Mouse (Mus musculus): ENCODE measurements around the gene Ermn. TPM values are rescaled to one million over a fixed set of nuclear protein-coding genes. Genes with fewer than 3 reads are reported as not detected.

The Ermn gene
- total RNA-seq (2014; rRNA removed) (0.21 and 0.32 TPM in 2 replicates), polyA plus RNA-seq (2015; fragmentation: Nextera tagmentation; extraction: Ambion mirVana) (0.34 and 0.52 TPM in 2 replicates)

- DNase-seq (ENCODE audit: low spot score) (peak; percentile 10), ATAC-seq (no peak)
- Histone ChIP-seq H3K27ac (no peak within 1 kb of the TSS), H3K4me3 (ENCODE audit: low read length) (no peak within 1 kb of the TSS), H3K27me3 (ENCODE audit: insufficient read depth, low read length) (0 out of 2 replicates have a peak, but pooled peaks cover 3% of the 10 kb centered on the region), H3K36me3 (ENCODE audit: insufficient read depth, low read length) (no peaks in the 10 kb centered on the region), H3K9ac (replicated peaks; ENCODE audit: low read length) (no peak within 1 kb of the TSS), H3K9me3 (ENCODE audit: low read length) (no peaks in the 10 kb centered on the region), H3K4me2 (ENCODE audit: low read depth, low read length) (no peak within 1 kb of the TSS), H3K4me1 (ENCODE audit: insufficient read depth, low read length) (no peaks in the 10 kb centered on the region)
- 15% methylated on average over 7 of the region's 7 CpGs for WGBS
- no peak for TF ChIP-seq CTCF (IDR thresholded peaks at IDR 0.05; ENCODE audit: low read depth)
These were observed at the start of gene Ermn for GRCm38 (mm10) chr2:58052821-58053581. Gene Ermn (minus strand): TSS chr2:58052864.

- DNase-seq (ENCODE audit: low spot score): no peak
- H3K9ac ChIP-seq (replicated peaks; ENCODE audit: low read length): no peak overlapping the region
- H3K27me3 ChIP-seq (ENCODE audit: insufficient read depth, low read length): no peaks in the 10 kb centered on the region
- H3K27ac ChIP-seq: no peak overlapping the region
- WGBS: 61% methylated on average over 1 of the region's 1 CpGs
- no peak overlapping the region for H3K4me2 ChIP-seq (ENCODE audit: low read depth, low read length)
- ATAC-seq: no peak
- H3K9me3 ChIP-seq (ENCODE audit: low read length): no peaks in the 10 kb centered on the region
- H3K36me3 ChIP-seq (ENCODE audit: insufficient read depth, low read length): no peaks in the 10 kb centered on the region
- TF ChIP-seq CTCF (IDR thresholded peaks at IDR 0.05; ENCODE audit: low read depth): no peak
- no peak overlapping the region for H3K4me3 ChIP-seq (ENCODE audit: low read length)
- no peaks in the 10 kb centered on the region for H3K4me1 ChIP-seq (ENCODE audit: insufficient read depth, low read length)
These were observed 42.2 kb upstream of the Ermn start for GRCm38 (mm10) chr2:58094818-58095217.

DNA sequence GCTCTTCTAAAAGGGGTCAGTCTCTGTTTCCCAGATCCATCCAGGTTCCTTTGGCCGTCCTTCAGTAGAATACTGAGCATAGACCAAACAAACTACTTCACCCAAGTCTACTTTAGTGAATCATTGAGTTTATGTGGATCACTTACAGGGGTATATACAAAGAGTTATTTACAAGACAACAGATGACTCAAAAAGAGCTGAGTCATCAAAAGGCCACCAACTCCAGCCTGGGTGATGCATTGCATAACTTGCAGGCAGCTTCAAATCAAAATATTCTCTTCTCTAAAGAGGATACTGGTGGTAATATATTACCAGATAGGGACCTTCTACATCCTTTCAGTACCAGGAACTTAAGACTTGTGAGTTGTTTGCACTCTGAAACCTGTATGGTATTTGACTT, 33.8 kb upstream of the Ermn start:
- Histone ChIP-seq H3K9ac (replicated peaks; ENCODE audit: low read length) (no peak overlapping the region), H3K4me1 (ENCODE audit: insufficient read depth, low read length) (no peaks in the 10 kb centered on the region), H3K36me3 (ENCODE audit: insufficient read depth, low read length) (no peaks in the 10 kb centered on the region), H3K4me2 (ENCODE audit: low read depth, low read length) (no peak overlapping the region), H3K27me3 (ENCODE audit: insufficient read depth, low read length) (no peaks in the 10 kb centered on the region), H3K9me3 (ENCODE audit: low read length) (no peaks in the 10 kb centered on the region), H3K4me3 (ENCODE audit: low read length) (no peak overlapping the region), H3K27ac (no peak overlapping the region)
- no peak for DNase-seq (ENCODE audit: low spot score)
- no peak for TF ChIP-seq CTCF (IDR thresholded peaks at IDR 0.05; ENCODE audit: low read depth)
- ATAC-seq: no peak
- WGBS: 86% methylated on average over 1 of the region's 1 CpGs

- no peak for ATAC-seq
- H3K36me3 ChIP-seq (ENCODE audit: insufficient read depth, low read length): no peaks in the 10 kb centered on the region
- H3K9me3 ChIP-seq (ENCODE audit: low read length): no peaks in the 10 kb centered on the region
- no peak for TF ChIP-seq CTCF (IDR thresholded peaks at IDR 0.05; ENCODE audit: low read depth)
- WGBS: 53% methylated on average over 1 of the region's 1 CpGs
- no peak for DNase-seq (ENCODE audit: low spot score)
- H3K4me1 ChIP-seq (ENCODE audit: insufficient read depth, low read length): no peaks in the 10 kb centered on the region
- H3K9ac ChIP-seq (replicated peaks; ENCODE audit: low read length): no peak overlapping the region
- no peak overlapping the region for H3K4me3 ChIP-seq (ENCODE audit: low read length)
- H3K4me2 ChIP-seq (ENCODE audit: low read depth, low read length): no peak overlapping the region
- H3K27me3 ChIP-seq (ENCODE audit: insufficient read depth, low read length): no peaks in the 10 kb centered on the region
- no peak overlapping the region for H3K27ac ChIP-seq
These were observed 27.2 kb upstream of the Ermn start for GRCm38 (mm10) chr2:58079849-58080248.

DNA sequence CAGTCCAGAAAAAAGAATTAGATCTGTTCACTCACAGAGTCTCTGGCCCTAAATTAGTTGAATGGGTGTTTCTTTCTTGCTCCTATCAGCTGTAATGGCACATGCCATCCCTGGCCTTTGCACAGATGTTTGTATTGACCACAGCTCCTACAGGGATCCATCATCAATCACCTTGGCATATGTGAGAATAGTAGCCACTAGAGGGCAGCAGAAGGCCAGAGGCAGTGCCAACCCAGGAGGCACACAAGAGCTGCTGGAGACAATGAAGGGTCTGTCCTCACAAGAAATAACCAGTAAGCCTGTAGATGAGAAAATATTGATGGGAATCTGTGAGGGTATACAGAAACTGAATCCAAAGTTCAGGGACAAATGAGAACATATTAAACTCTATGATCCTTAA, 2.7 kb upstream of the Ermn start:
- Histone ChIP-seq H3K9me3 (ENCODE audit: low read length) (no peaks in the 10 kb centered on the region), H3K4me2 (ENCODE audit: low read depth, low read length) (no peak overlapping the region), H3K27me3 (ENCODE audit: insufficient read depth, low read length) (0 out of 2 replicates have a peak, but pooled peaks cover 3% of the 10 kb centered on the region), H3K27ac (no peak overlapping the region), H3K4me3 (ENCODE audit: low read length) (no peak overlapping the region), H3K36me3 (ENCODE audit: insufficient read depth, low read length) (no peaks in the 10 kb centered on the region), H3K9ac (replicated peaks; ENCODE audit: low read length) (no peak overlapping the region), H3K4me1 (ENCODE audit: insufficient read depth, low read length) (no peaks in the 10 kb centered on the region)
- peak; percentile 79 for TF ChIP-seq CTCF (IDR thresholded peaks at IDR 0.05; ENCODE audit: low read depth)
- peak; percentile 80 for ATAC-seq
- DNase-seq (ENCODE audit: low spot score): peak; percentile 65

DNA sequence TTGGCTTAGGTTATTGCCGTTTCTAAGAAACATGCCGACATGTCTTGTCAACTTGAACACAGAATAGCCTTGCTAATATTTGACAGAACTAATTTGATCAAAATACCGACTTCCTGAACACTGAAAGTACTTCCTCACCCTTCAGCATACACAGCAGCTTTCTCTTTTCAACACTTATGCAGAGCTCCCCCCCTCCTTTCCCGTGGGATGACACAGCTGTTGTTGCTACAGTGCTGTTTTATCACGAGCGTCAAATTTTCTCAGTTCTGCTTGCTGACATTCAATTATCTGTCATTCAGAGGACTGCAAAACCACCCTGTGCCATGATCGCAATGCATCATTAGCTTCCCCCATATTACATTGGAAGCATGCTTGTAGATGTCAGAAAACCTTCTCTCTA, 10.8 kb downstream of the Ermn start:
- Histone ChIP-seq H3K4me1 (ENCODE audit: insufficient read depth, low read length) (no peaks in the 10 kb centered on the region), H3K36me3 (ENCODE audit: insufficient read depth, low read length) (no peaks in the 10 kb centered on the region), H3K9me3 (ENCODE audit: low read length) (no peaks in the 10 kb centered on the region), H3K4me2 (ENCODE audit: low read depth, low read length) (no peak overlapping the region), H3K27me3 (ENCODE audit: insufficient read depth, low read length) (no peaks in the 10 kb centered on the region), H3K4me3 (ENCODE audit: low read length) (no peak overlapping the region), H3K27ac (no peak overlapping the region), H3K9ac (replicated peaks; ENCODE audit: low read length) (no peak overlapping the region)
- TF ChIP-seq CTCF (IDR thresholded peaks at IDR 0.05; ENCODE audit: low read depth): no peak
- no peak for ATAC-seq
- WGBS: 65% methylated on average over 7 of the region's 7 CpGs
- no peak for DNase-seq (ENCODE audit: low spot score)

DNA sequence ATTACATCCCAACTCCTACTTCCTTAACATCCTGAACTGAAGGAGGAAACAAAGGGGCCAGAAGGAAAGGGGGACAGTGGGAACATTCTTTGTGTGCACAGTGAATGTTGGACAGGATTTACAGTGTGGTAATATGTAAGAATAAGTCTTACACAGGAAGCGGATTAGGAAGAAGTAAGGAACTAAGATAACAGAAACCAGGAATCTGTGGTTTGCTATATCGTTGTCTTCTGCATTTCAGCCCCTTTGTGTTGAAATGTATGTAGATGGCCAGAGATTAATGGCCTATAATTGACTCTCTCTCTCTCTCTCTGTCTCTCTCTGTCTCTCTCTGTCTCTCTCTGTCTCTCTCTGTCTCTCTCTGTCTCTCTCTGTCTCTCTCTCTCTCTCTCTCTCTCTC, 15.7 kb downstream of the Ermn start:
- no peaks in the 10 kb centered on the region for H3K9me3 ChIP-seq (ENCODE audit: low read length)
- no peak for DNase-seq (ENCODE audit: low spot score)
- no peaks in the 10 kb centered on the region for H3K4me1 ChIP-seq (ENCODE audit: insufficient read depth, low read length)
- no peak for ATAC-seq
- no peak overlapping the region for H3K9ac ChIP-seq (replicated peaks; ENCODE audit: low read length)
- 77% methylated on average over 2 of the region's 2 CpGs for WGBS
- no peaks in the 10 kb centered on the region for H3K36me3 ChIP-seq (ENCODE audit: insufficient read depth, low read length)
- H3K4me2 ChIP-seq (ENCODE audit: low read depth, low read length): no peak overlapping the region
- no peak for TF ChIP-seq CTCF (IDR thresholded peaks at IDR 0.05; ENCODE audit: low read depth)
- no peaks in the 10 kb centered on the region for H3K27me3 ChIP-seq (ENCODE audit: insufficient read depth, low read length)
- no peak overlapping the region for H3K4me3 ChIP-seq (ENCODE audit: low read length)
- H3K27ac ChIP-seq: no peak overlapping the region

Measured in hindbrain, postnatal 0 days (tissue).